Mouse (Mus musculus): ENCODE data around the gene Med25. TPM values are rescaled to one million over a fixed set of nuclear protein-coding genes. Genes with fewer than 3 reads are reported as not detected.

The Med25 gene
- polyA plus RNA-seq, 2 experiments, result 69.1 to 142 TPM

DNA sequence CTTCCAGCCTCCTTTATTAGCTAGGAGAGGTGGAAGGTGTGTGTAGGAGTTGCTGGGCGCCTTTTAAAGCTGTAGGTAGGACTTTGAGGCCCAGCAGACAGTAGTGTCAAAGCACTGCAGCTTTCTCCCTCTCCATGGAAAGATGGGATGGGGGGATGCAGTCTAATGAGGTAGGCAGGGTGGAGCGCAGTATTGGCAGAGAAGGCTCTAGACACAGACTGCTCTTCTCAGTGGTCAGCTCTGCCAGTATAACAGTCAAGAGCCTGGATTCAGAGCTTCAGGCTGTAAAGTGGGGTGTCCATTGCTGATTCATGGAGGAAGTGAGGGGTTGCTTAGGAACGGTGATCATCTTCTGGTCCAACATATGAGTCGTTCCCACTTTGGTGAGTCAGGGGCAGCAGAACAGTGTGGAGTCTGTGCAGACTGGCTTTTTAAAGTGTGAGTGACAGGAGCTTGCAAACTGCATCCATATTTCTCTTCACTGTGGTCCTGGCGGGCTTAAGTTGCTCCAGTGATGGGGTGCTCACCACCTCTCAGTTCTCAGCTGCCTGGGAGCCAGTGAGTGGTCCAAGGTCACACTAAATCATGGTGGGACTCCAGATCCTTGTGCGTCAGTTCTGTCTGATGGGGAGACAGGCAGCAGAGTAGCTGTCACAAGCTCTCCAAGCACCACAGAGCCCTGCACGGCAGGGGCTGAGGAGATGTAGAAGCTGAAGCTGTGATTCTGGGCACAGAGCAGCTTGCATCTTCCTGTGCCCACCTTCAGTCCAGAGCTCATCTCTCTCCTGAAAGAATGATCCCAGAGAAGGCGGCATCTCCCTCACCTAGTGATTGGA is 41.5 kb downstream of the Med25 start:
- peak overlapping the region; percentile 76 for H3K9ac ChIP-seq (ENCODE audit: low read depth, low read length, severe bottlenecking)
- 76% methylated on average over 8 of the region's 8 CpGs for WGBS
- no peak for TF ChIP-seq POLR2A (IDR thresholded peaks at IDR 0.05; ENCODE audit: borderline replicate concordance, extremely low read depth, insufficient read depth, insufficient read length)
- ATAC-seq (ENCODE audit: low FRiP score, low read depth), result no peak
- peak overlapping the region; percentile 82 for H3K4me2 ChIP-seq (replicated peaks; ENCODE audit: low read depth, low read length, severe bottlenecking)
- peaks cover 27% of the 10 kb centered on the region for H3K36me3 ChIP-seq (ENCODE audit: control insufficient read depth, insufficient read depth, low read length)
- no peak for DNase-seq (ENCODE audit: low spot score)
- no peaks in the 10 kb centered on the region for H3K27me3 ChIP-seq (ENCODE audit: control insufficient read depth, insufficient read depth, low read length)
- H3K9me3 ChIP-seq (ENCODE audit: control insufficient read depth, low read length), result no peaks in the 10 kb centered on the region
- H3K4me1 ChIP-seq (ENCODE audit: control insufficient read depth, insufficient read depth, low read length), result peaks cover 24% of the 10 kb centered on the region
- peak overlapping the region; percentile 87 for H3K4me3 ChIP-seq (replicated peaks; ENCODE audit: low read length)
- peak overlapping the region; percentile 99 for H3K27ac ChIP-seq (replicated peaks; ENCODE audit: low read depth, low read length)

DNA sequence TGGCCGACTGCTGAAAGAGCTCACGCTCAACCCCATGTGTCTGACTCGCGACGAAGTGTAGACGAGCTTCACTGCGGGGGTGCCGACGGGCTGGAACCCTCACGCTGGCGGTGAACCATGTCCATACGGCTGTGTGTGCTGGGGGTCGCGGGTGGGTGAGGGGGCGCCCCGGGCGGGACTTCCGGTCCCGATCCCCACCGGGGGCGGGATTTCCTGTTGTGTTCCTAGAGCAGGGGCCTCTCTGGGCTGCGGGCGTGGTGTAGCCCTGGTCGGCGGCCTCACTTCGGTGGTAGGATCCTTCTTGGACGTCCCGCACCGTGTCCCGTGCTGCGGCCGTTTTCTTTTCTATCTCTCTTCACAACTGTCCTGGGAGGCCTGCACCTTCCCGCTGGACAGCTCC is 42.4 kb downstream of the Med25 start:
- Histone ChIP-seq H3K36me3 (ENCODE audit: control insufficient read depth, insufficient read depth, low read length) (peaks cover 36% of the 10 kb centered on the region), H3K4me3 (replicated peaks; ENCODE audit: low read length) (peak overlapping the region; percentile 87), H3K9me3 (ENCODE audit: control insufficient read depth, low read length) (no peaks in the 10 kb centered on the region), H3K9ac (ENCODE audit: low read depth, low read length, severe bottlenecking) (peak overlapping the region; percentile 76), H3K4me1 (ENCODE audit: control insufficient read depth, insufficient read depth, low read length) (peaks cover 23% of the 10 kb centered on the region), H3K4me2 (replicated peaks; ENCODE audit: low read depth, low read length, severe bottlenecking) (peak overlapping the region; percentile 82), H3K27me3 (ENCODE audit: control insufficient read depth, insufficient read depth, low read length) (no peaks in the 10 kb centered on the region), H3K27ac (replicated peaks; ENCODE audit: low read depth, low read length) (peak overlapping the region; percentile 99)
- 5% methylated on average over 26 of the region's 33 CpGs for WGBS
- TF ChIP-seq POLR2A (IDR thresholded peaks at IDR 0.05; ENCODE audit: borderline replicate concordance, extremely low read depth, insufficient read depth, insufficient read length), result no peak
- peak; percentile 58 for ATAC-seq (ENCODE audit: low FRiP score, low read depth)
- DNase-seq (ENCODE audit: low spot score), result peak; percentile 91

DNA sequence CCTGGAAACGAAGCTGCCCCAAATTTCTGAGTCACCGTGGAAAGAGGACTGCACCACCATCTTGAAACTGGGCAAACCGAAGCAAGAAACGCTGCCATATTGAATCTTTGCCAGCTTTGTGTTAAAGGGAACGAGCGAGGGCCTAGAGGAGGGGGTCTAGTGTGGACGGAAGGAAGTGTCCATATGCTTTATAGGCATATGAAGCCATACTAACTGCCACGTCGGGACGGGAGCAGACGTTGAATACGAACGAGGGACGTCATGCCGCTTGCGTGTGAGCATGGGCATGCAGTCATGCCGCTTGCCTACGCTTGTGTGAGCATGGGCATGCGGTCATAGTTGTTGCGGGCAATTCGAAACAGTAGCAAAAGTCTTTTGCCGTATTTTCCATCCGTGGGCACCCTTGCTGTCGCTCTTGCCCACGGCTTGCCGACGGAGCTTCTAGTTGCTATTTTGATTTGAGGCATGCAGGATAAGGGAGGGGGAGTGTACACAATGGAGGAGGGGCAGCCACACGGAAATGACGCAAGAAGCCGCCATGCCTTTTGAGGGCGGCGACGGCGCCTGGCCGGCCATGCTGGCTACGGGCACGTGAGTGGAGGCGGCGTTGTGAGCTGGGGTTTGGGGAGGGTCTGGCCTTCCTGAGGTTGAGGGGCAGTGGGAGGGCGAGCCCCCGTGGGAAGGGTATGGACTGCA is 42.9 kb downstream of the Med25 start:
- peak; percentile 81 for ATAC-seq (ENCODE audit: low FRiP score, low read depth)

DNA sequence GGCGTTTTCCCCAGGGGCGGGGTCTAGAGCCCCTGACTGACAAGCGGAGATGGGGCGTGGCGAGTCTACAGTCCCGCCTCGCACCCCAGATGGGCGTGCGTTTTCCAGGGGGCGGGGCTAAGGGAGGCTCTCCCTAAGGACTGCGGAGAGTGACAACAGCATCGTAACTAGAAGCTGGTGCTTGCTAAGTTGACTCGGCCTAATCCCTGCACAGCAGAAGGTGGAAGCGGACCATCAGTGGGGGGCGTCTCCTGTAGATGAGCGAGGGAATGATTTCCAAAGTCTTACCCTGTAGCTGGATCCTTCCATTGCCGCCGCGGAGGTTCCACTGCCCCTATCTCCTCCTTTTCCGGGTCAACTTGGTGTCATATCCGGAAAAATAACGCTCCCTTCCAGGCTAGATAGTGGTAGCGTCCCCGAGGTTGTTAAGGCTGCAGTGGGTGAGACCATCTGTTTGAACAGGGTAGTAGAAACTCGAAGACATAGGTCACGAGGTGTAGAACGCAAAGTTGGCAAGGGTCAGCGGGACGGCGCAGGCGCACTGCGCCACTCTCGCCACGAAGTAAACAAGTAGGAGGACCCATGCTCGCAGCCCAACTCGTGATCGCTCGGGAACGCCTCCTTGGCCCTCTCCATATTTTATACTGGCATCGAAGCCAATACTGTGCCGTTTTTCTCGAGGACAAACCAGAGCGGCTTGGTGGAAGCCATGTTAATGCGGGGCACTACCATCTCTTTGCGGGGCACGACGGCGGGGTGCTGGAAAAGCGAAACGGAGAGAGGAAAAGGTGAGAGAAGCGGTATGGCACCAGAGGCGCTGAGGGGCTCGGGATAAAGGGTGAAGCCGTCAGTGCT is 43.7 kb downstream of the Med25 start, which contains the start of the genes Akt1s1 and Tbc1d17:
Gene Akt1s1 (plus strand): TSS at position 431 of the 855 bp plus-strand sequence.
Gene Tbc1d17 (minus strand): TSS at position 519 of the 855 bp plus-strand sequence.
- WGBS, result 2% methylated on average over 54 of the region's 54 CpGs

More for the DNA sequence above, 42.9 kb downstream of the Med25 start:
- Histone ChIP-seq H3K4me2 (replicated peaks; ENCODE audit: low read depth, low read length, severe bottlenecking) (peak overlapping the region; percentile 82), H3K27ac (replicated peaks; ENCODE audit: low read depth, low read length) (peak overlapping the region; percentile 99), H3K4me1 (ENCODE audit: control insufficient read depth, insufficient read depth, low read length) (peaks cover 19% of the 10 kb centered on the region), H3K36me3 (ENCODE audit: control insufficient read depth, insufficient read depth, low read length) (peaks cover 41% of the 10 kb centered on the region), H3K9ac (ENCODE audit: low read depth, low read length, severe bottlenecking) (peak overlapping the region; percentile 76), H3K27me3 (ENCODE audit: control insufficient read depth, insufficient read depth, low read length) (no peaks in the 10 kb centered on the region), H3K9me3 (ENCODE audit: control insufficient read depth, low read length) (no peaks in the 10 kb centered on the region), H3K4me3 (replicated peaks; ENCODE audit: low read length) (peak overlapping the region; percentile 87)
- 0% methylated on average over 41 of the region's 41 CpGs for WGBS
- 0 out of 2 replicates have a peak, but pooled peaks have one; percentile 25 for TF ChIP-seq POLR2A (IDR thresholded peaks at IDR 0.05; ENCODE audit: borderline replicate concordance, extremely low read depth, insufficient read depth, insufficient read length)
- peak; percentile 97 for DNase-seq (ENCODE audit: low spot score)

More for the DNA sequence above, 43.7 kb downstream of the Med25 start, which contains the start of the genes Akt1s1 and Tbc1d17:
- Histone ChIP-seq H3K9ac (ENCODE audit: low read depth, low read length, severe bottlenecking) (peak within 1 kb of the TSS; percentile 76), H3K36me3 (ENCODE audit: control insufficient read depth, insufficient read depth, low read length) (peaks cover 49% of the 10 kb centered on the region), H3K27ac (replicated peaks; ENCODE audit: low read depth, low read length) (peak within 1 kb of the TSS; percentile 99), H3K4me1 (ENCODE audit: control insufficient read depth, insufficient read depth, low read length) (peaks cover 16% of the 10 kb centered on the region), H3K4me3 (replicated peaks; ENCODE audit: low read length) (peak within 1 kb of the TSS; percentile 87), H3K4me2 (replicated peaks; ENCODE audit: low read depth, low read length, severe bottlenecking) (peak within 1 kb of the TSS; percentile 82), H3K9me3 (ENCODE audit: control insufficient read depth, low read length) (no peaks in the 10 kb centered on the region), H3K27me3 (ENCODE audit: control insufficient read depth, insufficient read depth, low read length) (no peaks in the 10 kb centered on the region)
- ATAC-seq (ENCODE audit: low FRiP score, low read depth) (peak; percentile 84), DNase-seq (ENCODE audit: low spot score) (peak; percentile 99)
- no peak for TF ChIP-seq POLR2A (IDR thresholded peaks at IDR 0.05; ENCODE audit: borderline replicate concordance, extremely low read depth, insufficient read depth, insufficient read length)
